Mouse (Mus musculus): ENCODE results near the gene B2m.

The B2m gene

GRCm38 (mm10) chr2:122149716-122150115 is 2.2 kb downstream of the B2m start:
- DNase-seq (ENCODE audit: low read depth), result no peak

DNA sequence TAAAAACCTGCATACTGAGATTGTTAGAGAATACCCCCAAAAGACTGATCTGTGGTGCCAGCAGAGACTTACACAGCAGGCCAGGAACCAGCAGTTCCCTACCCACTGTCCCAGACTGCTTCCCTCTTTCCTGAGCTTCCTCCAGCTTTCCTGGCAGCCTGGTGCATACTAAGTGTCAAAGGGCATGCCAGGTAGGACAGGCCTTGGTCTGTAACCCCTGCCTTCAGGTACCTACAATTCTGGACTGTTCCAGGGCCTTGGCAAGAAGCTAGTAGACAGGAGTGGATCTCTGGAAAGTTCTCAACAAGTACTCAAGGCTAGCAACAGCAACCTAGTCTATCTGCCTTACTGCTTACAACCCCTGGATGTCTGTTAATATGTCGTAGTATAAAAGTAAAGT is 3.7 kb downstream of the B2m start:
- DNase-seq (ENCODE audit: low read depth), result no peak

GRCm38 (mm10) chr2:122152850-122153249 is 5.4 kb downstream of the B2m start:
- DNase-seq (ENCODE audit: low read depth), result no peak

GRCm38 (mm10) chr2:122153681-122154365 is 6.3 kb downstream of the B2m start:
- DNase-seq (ENCODE audit: low read depth), result no peak

GRCm38 (mm10) chr2:122154479-122154878 is 7.0 kb downstream of the B2m start:
- no peak for DNase-seq (ENCODE audit: low read depth)

- no peak for DNase-seq (ENCODE audit: low read depth)
Measured at GRCm38 (mm10) chr2:122155292-122155691, 7.8 kb downstream of the B2m start.

GRCm38 (mm10) chr2:122156051-122156700 is 8.7 kb downstream of the B2m start:
- DNase-seq (ENCODE audit: low read depth), result no peak

DNA sequence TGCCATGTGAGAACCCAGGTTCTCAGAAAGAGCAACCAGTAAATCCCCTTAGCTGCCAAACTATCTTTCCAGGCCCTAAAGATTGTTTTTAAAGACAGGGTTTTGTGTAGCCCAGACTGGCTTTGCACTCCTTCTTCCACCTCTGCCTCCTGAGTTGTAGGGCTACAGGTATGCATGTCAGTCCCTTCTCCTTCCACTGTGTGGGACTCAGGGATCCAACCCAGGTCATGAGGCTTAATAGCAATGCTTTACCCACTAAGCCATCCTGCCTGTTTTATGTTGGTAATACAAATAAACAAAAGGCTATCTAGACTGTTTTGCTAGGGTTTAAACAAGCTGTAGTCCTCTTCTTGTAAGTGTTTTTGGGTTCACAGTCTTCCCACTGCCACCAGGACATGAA is 10.1 kb downstream of the B2m start:
- no peak for DNase-seq (ENCODE audit: low read depth)

GRCm38 (mm10) chr2:122158362-122158802 is 10.9 kb downstream of the B2m start:
- peak; percentile 31 for DNase-seq (ENCODE audit: low read depth)

DNA sequence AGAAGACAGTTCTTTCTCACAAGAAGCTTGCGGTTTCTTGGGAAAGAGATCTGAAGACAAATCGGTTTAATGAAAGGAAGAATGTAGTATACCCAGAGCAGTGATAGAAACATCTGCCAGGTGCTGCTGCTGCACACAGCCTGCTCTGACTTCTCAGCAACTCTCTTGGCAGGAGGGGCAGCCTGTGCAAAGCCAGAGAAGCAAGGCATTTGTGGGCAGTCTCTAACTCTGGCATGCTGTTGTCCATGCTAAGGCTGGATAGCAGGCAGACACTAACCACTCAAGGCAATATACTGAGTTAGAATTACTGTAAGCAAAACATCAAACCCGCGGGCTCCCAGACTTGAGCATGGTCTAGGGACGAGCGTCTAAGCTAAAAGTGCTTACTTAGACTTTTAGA is 12.2 kb downstream of the B2m start:
- DNase-seq (ENCODE audit: low read depth), result no peak

DNA sequence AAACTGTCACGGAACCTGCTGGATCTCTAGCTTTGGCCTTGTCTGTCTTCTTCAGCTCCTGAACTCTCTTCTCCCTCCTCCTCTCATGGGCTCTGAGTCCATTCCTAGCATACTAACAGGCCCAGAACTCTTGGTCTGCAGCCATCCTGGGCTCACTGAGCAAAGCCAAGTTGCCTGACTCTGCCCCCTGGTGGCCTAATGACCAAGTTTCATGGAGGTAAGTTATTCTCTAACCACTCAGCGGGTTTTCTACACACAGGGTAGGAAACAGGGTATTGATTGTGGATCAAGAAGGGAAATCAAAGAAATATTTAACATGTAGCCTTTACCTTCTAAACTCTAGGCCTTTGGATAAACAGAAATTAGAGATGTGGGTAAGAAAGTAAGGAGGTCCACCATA is 13.2 kb downstream of the B2m start, which contains the start of gene Trim69:
Trim69 (plus strand) TSS at position 21 of the 400 bp plus-strand sequence.
- DNase-seq (ENCODE audit: low read depth), result peak; percentile 67

GRCm38 (mm10) chr2:122161542-122161941 is 14.1 kb downstream of the B2m start:
- peak; percentile 53 for DNase-seq (ENCODE audit: low read depth)

DNA sequence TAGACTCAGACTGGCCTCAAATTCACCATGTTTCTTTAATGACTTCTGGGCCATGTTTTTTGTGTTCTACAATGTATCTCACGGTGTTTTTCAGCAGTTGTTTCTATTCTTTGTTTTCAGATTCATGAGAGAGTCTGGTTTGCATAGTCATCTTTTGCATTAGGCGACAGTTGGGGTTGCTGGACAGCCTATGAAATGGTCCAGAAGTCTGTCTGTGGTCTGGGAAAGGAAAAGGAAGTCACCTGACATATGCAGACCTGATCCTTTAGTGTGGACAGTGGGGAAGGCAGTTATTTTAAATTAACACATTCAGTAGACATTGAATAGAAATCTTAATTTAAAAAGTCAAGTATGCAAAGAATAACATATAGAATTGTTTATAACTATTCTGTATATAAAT is 15.0 kb downstream of the B2m start:
- no peak for DNase-seq (ENCODE audit: low read depth)

DNA sequence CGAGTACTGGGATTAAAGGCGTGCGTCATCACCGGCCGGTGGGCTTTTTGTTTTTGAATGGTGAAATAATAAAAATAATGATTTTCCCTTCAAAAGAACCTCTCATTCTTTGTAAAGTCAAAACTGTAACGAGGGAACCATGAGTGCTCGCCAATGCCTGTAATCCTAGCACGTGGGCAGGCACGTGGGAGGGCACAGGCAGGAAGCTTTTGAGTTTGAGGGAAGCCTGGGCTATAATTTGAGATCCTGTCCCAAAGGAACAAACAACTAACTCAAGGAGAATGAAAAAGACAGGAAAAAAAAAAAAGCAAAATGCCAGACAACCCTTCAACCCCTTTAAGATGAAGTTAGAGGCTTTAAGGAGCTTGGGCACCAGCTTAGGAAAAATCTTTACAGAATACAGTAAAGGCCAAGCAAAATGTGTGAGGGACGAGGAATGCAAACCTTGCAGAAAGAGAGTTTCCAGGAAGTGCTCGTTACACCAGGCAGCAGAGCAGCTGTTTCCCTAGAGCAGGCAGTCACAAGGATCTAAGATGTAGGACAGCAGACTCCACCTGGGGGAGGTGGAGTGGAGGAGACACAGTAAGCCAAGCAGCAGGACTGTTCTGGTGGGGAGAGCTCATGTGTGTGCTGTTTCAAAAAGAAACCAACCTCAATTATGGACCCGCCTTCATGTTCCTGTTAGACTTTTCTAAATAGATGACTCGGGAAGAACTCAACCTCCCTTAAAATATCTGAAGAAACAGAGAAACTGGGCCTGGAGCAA is 16.1 kb downstream of the B2m start:
- DNase-seq (ENCODE audit: low read depth), result peak; percentile 38

- peak; percentile 59 for DNase-seq (ENCODE audit: low read depth)
Measured at GRCm38 (mm10) chr2:122164293-122164692, 16.8 kb downstream of the B2m start.

GRCm38 (mm10) chr2:122171292-122171691 is 23.8 kb downstream of the B2m start:
- no peak for DNase-seq (ENCODE audit: low read depth)

- DNase-seq (ENCODE audit: low read depth), result peak; percentile 82
Measured at GRCm38 (mm10) chr2:122172188-122172587, 24.7 kb downstream of the B2m start.

- no peak for DNase-seq (ENCODE audit: low read depth)
Measured at GRCm38 (mm10) chr2:122180051-122180822, 32.8 kb downstream of the B2m start.

- no peak for DNase-seq (ENCODE audit: low read depth)
Measured at GRCm38 (mm10) chr2:122185086-122185485, 37.6 kb downstream of the B2m start.

DNA sequence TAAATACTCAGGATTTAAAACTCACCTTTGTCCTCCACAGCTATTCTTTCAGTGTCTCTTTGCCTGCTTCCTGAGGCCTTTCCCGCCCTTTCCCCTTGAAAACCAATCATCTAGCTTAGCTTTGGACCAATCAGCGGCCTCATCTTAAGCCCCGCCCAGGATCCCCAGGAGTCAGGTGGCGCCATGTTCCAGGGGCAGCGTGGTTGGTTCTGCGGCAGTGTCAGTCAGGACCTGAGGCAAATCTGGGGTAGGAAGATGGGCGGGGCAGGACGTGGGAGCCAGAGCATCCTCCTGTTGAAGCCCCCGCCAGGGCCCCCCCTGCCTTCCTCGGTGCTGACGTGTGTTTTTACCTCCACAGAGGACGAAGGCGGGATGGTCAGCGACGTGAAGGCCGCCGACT is 38.6 kb downstream of the B2m start, which contains the start of the genes Patl2 and Terb2:
Patl2 (minus strand) TSS at position 84 of the 400 bp plus-strand sequence.
Terb2 (plus strand) TSS at position 167 of the 400 bp plus-strand sequence.
- DNase-seq (ENCODE audit: low read depth), result no peak

GRCm38 (mm10) chr2:122186751-122187150 is 39.3 kb downstream of the B2m start:
- DNase-seq (ENCODE audit: low read depth), result no peak

GRCm38 (mm10) chr2:122191849-122192248 is 44.4 kb downstream of the B2m start:
- DNase-seq (ENCODE audit: low read depth), result no peak

Data from fibroblast of lung, adult 2 months (primary cell).